21 mouse cellular contexts compared by ENCODE assay signal in the genomic region with DNA sequence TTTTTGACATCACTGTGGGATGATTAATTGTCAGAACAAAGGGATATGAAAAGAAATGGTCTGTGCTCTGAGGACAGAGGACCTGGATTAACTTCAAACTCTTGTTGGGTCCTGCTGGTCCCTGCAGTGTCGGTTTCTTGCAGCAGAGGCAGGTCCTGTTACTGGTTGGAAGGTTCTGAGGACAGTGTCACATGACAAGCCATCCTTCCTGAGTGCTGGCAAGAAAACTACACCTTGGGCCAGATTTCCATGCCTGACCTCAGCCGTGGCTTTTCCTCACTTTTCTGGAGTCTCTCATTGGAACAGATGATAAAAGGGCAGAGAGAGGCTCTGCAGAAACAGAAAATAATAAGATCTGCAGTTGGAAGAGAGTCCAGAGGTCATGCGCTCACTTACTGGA. TPM values are rescaled to one million over a fixed set of nuclear protein-coding genes. Genes with fewer than 3 reads are reported as not detected.
DNase-seq lines count a peak whose midpoint lies in the region; ATAC-seq and TF ChIP-seq lines count a peak whose summit lies in the region.
"Had no signal": no experiment of that assay in that cellular context is flagged by ENCODE, and none has a peak within 500 bp of the region (broad histone marks: within the 10 kb centered on the region; RNA-seq: fewer than 3 reads in every experiment).

No protein-coding gene starts in this region.

- no peaks in the 10 kb centered on the region for H3K9me3 ChIP-seq in liver, embryonic 11.5 days (ENCODE audit: control insufficient read depth, low read length)
- H3K9me3 ChIP-seq: forebrain, embryonic 15.5 days; liver, embryonic 15.5 days; stomach, embryonic 15.5 days had no signal

- H3K27me3 ChIP-seq in kidney, adult 2 months (replicated peaks; ENCODE audit: control insufficient read depth, insufficient read depth, low read length), result no peaks in the 10 kb centered on the region
- no peaks in the 10 kb centered on the region for H3K27me3 ChIP-seq in cerebellum, adult 2 months (ENCODE audit: control insufficient read depth, insufficient read depth, low read length)
- H3K27me3 ChIP-seq in liver, embryonic 11.5 days (replicated peaks; ENCODE audit: control insufficient read depth, insufficient read depth, low read length), result no peaks in the 10 kb centered on the region
- H3K27me3 ChIP-seq: forebrain, embryonic 15.5 days; limb, embryonic 13.5 days; liver, embryonic 15.5 days; stomach, embryonic 15.5 days had no signal

- H3K36me3 ChIP-seq in kidney, adult 2 months (ENCODE audit: control insufficient read depth, insufficient read depth, low read length), result no peaks in the 10 kb centered on the region
- no peaks in the 10 kb centered on the region for H3K36me3 ChIP-seq in liver, embryonic 11.5 days (ENCODE audit: control insufficient read depth, insufficient read depth, low read length)
- H3K36me3 ChIP-seq: forebrain, embryonic 15.5 days; limb, embryonic 13.5 days; liver, embryonic 15.5 days; stomach, embryonic 15.5 days had no signal

- ATAC-seq in liver, embryonic 11.5 days (replicated peaks; ENCODE audit: low FRiP score), result no peak
- ATAC-seq: forebrain, embryonic 15.5 days; inflammation-experienced regulatory T-cells, adult 6 months had no signal

- intact Hi-C loops in left cerebral cortex, postnatal 4 days (cut with DNase I), result no loop called here

- H3K9ac ChIP-seq in liver, embryonic 11.5 days (ENCODE audit: low read depth, low read length), result no peak overlapping the region
- H3K9ac ChIP-seq: forebrain, embryonic 15.5 days; limb, embryonic 13.5 days; liver, embryonic 15.5 days; stomach, embryonic 15.5 days had no signal

- no peaks in the 10 kb centered on the region for H3K4me1 ChIP-seq in kidney, adult 2 months (ENCODE audit: control insufficient read depth, insufficient read depth, low read length)
- peaks cover 33% of the 10 kb centered on the region for H3K4me1 ChIP-seq in cerebellum, adult 2 months (ENCODE audit: control insufficient read depth, insufficient read depth, low read length)
- no peaks in the 10 kb centered on the region for H3K4me1 ChIP-seq in liver, embryonic 11.5 days (replicated peaks; ENCODE audit: control insufficient read depth, insufficient read depth, low read length)
- H3K4me1 ChIP-seq: limb, embryonic 13.5 days; liver, embryonic 15.5 days; stomach, embryonic 15.5 days had no signal

- 58% methylated on average over 3 of the region's 3 CpGs for WGBS in kidney, adult 2 months
- WGBS in cerebellum, adult 2 months, result 12% methylated on average over 3 of the region's 3 CpGs
- 70% methylated on average over 3 of the region's 3 CpGs for WGBS in liver, embryonic 11.5 days

- no peak overlapping the region for H3K4me3 ChIP-seq in kidney, adult 2 months (ENCODE audit: insufficient read depth, low read depth, low read length)
- H3K4me3 ChIP-seq in cerebellum, adult 2 months (replicated peaks; ENCODE audit: insufficient read depth, low read depth, low read length), result no peak overlapping the region
- no peak overlapping the region for H3K4me3 ChIP-seq in liver, embryonic 11.5 days (ENCODE audit: low read depth, low read length)
- H3K4me3 ChIP-seq: forebrain, embryonic 15.5 days; limb, embryonic 13.5 days; liver, embryonic 15.5 days; myocyte; stomach, embryonic 15.5 days had no signal

- peak; percentile 8 for DNase-seq in kidney, adult 2 months
- DNase-seq in kidney, postnatal 25 days, result no peak
- peak; percentile 68 to 84 for DNase-seq in cerebellum, adult 2 months
- peak; percentile 48 to 66 for DNase-seq in cerebellum, postnatal 36 days
- no peak for DNase-seq in liver, embryonic 11.5 days (ENCODE audit: low spot score)
- DNase-seq in left cerebral cortex, postnatal 4 days, result no peak
- no peak for DNase-seq in lung, postnatal 4 days
- DNase-seq: embryo, embryonic 11 days; kidney, adult 8-10 months; kidney, postnatal 14 days; layer of hippocampus, adult 9-11 months; midbrain, embryonic 14.5 days; right cerebral cortex, postnatal 25 days; thymus, adult 2 months had no signal

- no peak overlapping the region for H3K27ac ChIP-seq in kidney, adult 2 months (ENCODE audit: insufficient read depth, low read depth, low read length)
- H3K27ac ChIP-seq in cerebellum, adult 2 months (ENCODE audit: insufficient read depth, low read length), result peak overlapping the region; percentile 47
- no peak overlapping the region for H3K27ac ChIP-seq in liver, embryonic 11.5 days (ENCODE audit: low read depth, low read length)
- H3K27ac ChIP-seq: forebrain, embryonic 15.5 days; limb, embryonic 13.5 days; liver, embryonic 15.5 days; stomach, embryonic 15.5 days had no signal

- no peak for TF ChIP-seq POLR2A in kidney, adult 2 months (IDR thresholded peaks at IDR 0.05; ENCODE audit: low read depth, low read length)
- TF ChIP-seq POLR2A in cerebellum, adult 2 months (IDR thresholded peaks at IDR 0.05; ENCODE audit: borderline replicate concordance, insufficient read depth, low read length), result no peak

- no peak overlapping the region for H3K4me2 ChIP-seq in liver, embryonic 11.5 days
- H3K4me2 ChIP-seq: forebrain, embryonic 15.5 days; limb, embryonic 13.5 days; liver, embryonic 15.5 days; stomach, embryonic 15.5 days had no signal

- TF ChIP-seq CTCF in kidney, adult 2 months (conservative IDR thresholded peaks at IDR 0.05; ENCODE audit: insufficient read depth, insufficient read length, low read depth, low read length), result no peak
- TF ChIP-seq CTCF in cerebellum, adult 2 months (IDR thresholded peaks at IDR 0.05; ENCODE audit: borderline replicate concordance, insufficient read depth, low read depth, low read length), result no peak

RNA-seq across cellular contexts. Expression of gene Nmnat2, which starts 20.4 kb away (rescaled TPM):
- polyA plus RNA-seq in kidney, adult 2 months (2012; rRNA removed), result 0.27 and 0.41 TPM in 2 replicates
- 120 and 131 TPM in 2 replicates for polyA plus RNA-seq in cerebellum, adult 2 months (2012; rRNA removed)
- polyA plus RNA-seq in liver, embryonic 11.5 days (2014; fragmentation: Nextera tagmentation; extraction: Ambion mirVana), result 0.10 and 0.27 TPM in 2 replicates
- 100 to 1,000 TPM; 152 to 155 TPM for total RNA-seq in left cerebral cortex, postnatal 4 days (2021)
- total RNA-seq: megakaryocyte, adult 5-6 weeks had no signal

Comparison
In these comparisons a context has a peak if more than half of its experiments do, and no peak if none do; other contexts are left out.
1. DNase-seq: peak in kidney, adult 2 months (single experiment), cerebellum, adult 2 months (2 of 2) and cerebellum, postnatal 36 days (2 of 2); none in kidney, postnatal 25 days (0 of 2), liver, embryonic 11.5 days (single experiment), left cerebral cortex, postnatal 4 days (single experiment) and lung, postnatal 4 days (0 of 2).
2. RNA of gene Nmnat2, which starts 20.4 kb away (polyA plus RNA-seq): 120 to 131 TPM in cerebellum, adult 2 months; 0.27 to 0.41 TPM in kidney, adult 2 months and 0.10 to 0.27 TPM in liver, embryonic 11.5 days; every median in the first group is over 10 times any median in the second.